In the genomic region with DNA sequence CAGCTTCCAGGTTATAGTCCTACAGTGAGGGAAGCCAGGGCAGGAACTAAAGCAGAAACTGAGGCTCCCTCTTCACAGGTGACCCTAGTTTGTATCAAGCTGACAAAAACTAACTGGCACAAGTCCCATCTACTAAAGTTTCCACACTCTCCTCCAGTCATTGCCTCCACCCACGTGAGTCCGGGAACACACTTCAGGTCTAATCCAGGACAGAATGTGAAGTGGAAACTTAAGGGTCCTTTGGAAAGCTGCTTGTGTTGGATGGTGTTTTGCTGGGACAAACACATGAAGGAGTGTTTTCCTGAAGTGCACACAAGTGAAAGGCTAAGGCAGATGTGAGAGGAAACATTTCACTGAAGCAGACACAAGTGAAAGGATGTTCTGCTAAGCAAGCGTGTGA, we compare ENCODE assay signal across 24 mouse cellular contexts. TPM values are rescaled to one million over a fixed set of nuclear protein-coding genes. Genes with fewer than 3 reads are reported as not detected.
"Had no signal": no experiment of that assay in that cellular context is flagged by ENCODE, and none has a peak within 500 bp of the region (broad histone marks: within the 10 kb centered on the region; RNA-seq: fewer than 3 reads in every experiment).

No protein-coding gene starts in this region.

- H3K4me1 ChIP-seq: limb, embryonic 10.5 days; limb, embryonic 13.5 days; liver, embryonic 12.5 days; liver, embryonic 15.5 days; lung, embryonic 15.5 days; midbrain, embryonic 12.5 days; midbrain, embryonic 15.5 days; neural tube, embryonic 13.5 days; stomach, embryonic 15.5 days had no signal

- H3K36me3 ChIP-seq: limb, embryonic 10.5 days; limb, embryonic 13.5 days; liver, embryonic 12.5 days; liver, embryonic 15.5 days; lung, embryonic 15.5 days; midbrain, embryonic 12.5 days; midbrain, embryonic 15.5 days; neural tube, embryonic 13.5 days; stomach, embryonic 15.5 days had no signal

- H3K27me3 ChIP-seq: limb, embryonic 13.5 days; liver, embryonic 12.5 days; liver, embryonic 15.5 days; lung, embryonic 15.5 days; midbrain, embryonic 15.5 days; neural tube, embryonic 13.5 days; stomach, embryonic 15.5 days had no signal

- H3K4me3 ChIP-seq: layer of hippocampus, adult 2 months; limb, embryonic 10.5 days; limb, embryonic 13.5 days; liver, embryonic 12.5 days; liver, embryonic 15.5 days; lung, embryonic 15.5 days; midbrain, embryonic 12.5 days; midbrain, embryonic 15.5 days; myocyte; neural tube, embryonic 13.5 days; stomach, embryonic 15.5 days had no signal

- H3K9ac ChIP-seq: limb, embryonic 13.5 days; liver, embryonic 12.5 days; liver, embryonic 15.5 days; lung, embryonic 15.5 days; midbrain, embryonic 12.5 days; midbrain, embryonic 15.5 days; neural tube, embryonic 13.5 days; stomach, embryonic 15.5 days had no signal

- DNase-seq: kidney, adult 18-20 months; kidney, adult 9 months; kidney, postnatal 14 days; layer of hippocampus, adult 9-11 months; liver; right cerebral cortex, postnatal 25 days; spleen, adult 18-20 months; thymus, adult 18-20 months; thymus, postnatal 36 days had no signal

- H3K9me3 ChIP-seq: limb, embryonic 10.5 days; limb, embryonic 13.5 days; liver, embryonic 12.5 days; liver, embryonic 15.5 days; lung, embryonic 15.5 days; midbrain, embryonic 12.5 days; midbrain, embryonic 15.5 days; neural tube, embryonic 13.5 days; stomach, embryonic 15.5 days had no signal

- H3K27ac ChIP-seq: layer of hippocampus, adult 2 months; limb, embryonic 10.5 days; limb, embryonic 13.5 days; liver, embryonic 12.5 days; liver, embryonic 15.5 days; lung, embryonic 15.5 days; midbrain, embryonic 12.5 days; midbrain, embryonic 15.5 days; neural tube, embryonic 13.5 days; stomach, embryonic 15.5 days had no signal

- H3K4me2 ChIP-seq: limb, embryonic 13.5 days; liver, embryonic 12.5 days; liver, embryonic 15.5 days; lung, embryonic 15.5 days; midbrain, embryonic 12.5 days; midbrain, embryonic 15.5 days; neural tube, embryonic 13.5 days; stomach, embryonic 15.5 days had no signal

- ATAC-seq: inflammation-experienced regulatory T-cells, adult 6 months; intestine, embryonic 16.5 days; liver, embryonic 12.5 days; midbrain, embryonic 15.5 days had no signal

RNA-seq across cellular contexts. Expression of a gene that starts 17.7 kb away (rescaled TPM):
- total RNA-seq: megakaryocyte progenitor cell, adult 5-6 weeks; megakaryocyte-erythroid progenitor cell, adult 5-6 weeks had no signal
